Mouse (Mus musculus): ENCODE measurements around the gene Cebpg.

GRCm38 (mm10) chr7:35046091-35046490 is 10.3 kb downstream of the Cebpg start:
- TF ChIP-seq CTCF (IDR thresholded peaks at IDR 0.05; ENCODE audit: extremely low read depth, insufficient read depth, low read length) (no peak), POLR2A (IDR thresholded peaks at IDR 0.05; ENCODE audit: extremely low read depth, insufficient read depth, low read length) (no peak)

All from cortical plate, adult 2 months (tissue).